Mouse (Mus musculus) layer of hippocampus, postnatal 10 days (tissue): ENCODE data around the gene Txnrd1. TPM values are rescaled to one million over a fixed set of nuclear protein-coding genes. Genes with fewer than 3 reads are reported as not detected.

Experiments used
- DNase-seq, 2 experiments: peaks; one replicate each; pipeline ENCODE4 v3.0.0; 2021; ENCODE audit warnings: low spot score in 2 of 2
- total RNA-seq, 2 experiments: library from RNA; stranded (reverse); gene quantifications; 2 replicates each; pipeline ENCODE4 v1.2.3; 2021

Txnrd1 gene
- total RNA-seq, 2 experiments from 2014 or later, result 74.1 to 77.4 TPM

DNA sequence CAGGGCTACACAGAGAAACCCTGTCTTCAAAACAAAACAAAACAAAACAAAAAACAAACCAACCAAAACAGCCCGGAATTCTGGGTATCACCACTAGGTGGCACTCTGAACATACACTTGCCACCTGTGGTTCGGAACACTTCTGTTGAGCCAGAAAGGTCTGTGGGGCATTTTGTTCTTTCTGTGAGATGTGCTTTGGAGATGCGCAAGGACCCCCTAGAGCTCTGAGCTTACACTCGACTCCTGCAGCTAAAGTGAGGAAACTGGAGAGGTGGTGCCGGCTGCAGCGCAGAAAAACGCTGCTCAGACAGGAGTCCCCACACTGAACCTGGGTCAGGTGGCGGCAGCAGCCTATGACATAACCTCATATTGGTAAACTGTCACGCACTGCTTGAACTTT, 75.6 kb downstream of the Txnrd1 start:
- peak; percentile 79 to 83 for DNase-seq

DNA sequence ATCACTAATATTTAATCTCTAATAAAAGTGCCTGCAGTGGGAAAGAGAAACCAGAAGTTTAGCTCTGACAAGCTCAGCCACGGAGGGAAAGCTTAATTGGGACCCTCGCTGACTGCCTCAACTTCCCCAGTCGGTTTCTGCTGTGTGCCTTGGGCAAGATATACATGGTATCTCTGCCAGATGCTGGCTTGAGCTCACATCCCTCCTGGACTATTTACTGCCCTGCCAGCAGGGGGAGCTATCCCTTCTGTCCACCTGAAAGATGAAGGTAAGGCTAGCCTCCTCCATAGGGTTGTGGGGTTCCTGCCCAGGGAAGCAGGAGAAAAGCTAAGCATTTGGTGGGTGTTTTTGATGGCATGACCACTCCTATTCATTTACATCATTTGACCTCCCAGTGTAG, 76.4 kb downstream of the Txnrd1 start:
- DNase-seq, result peak in 1 of 2 experiments; percentile 27

DNA sequence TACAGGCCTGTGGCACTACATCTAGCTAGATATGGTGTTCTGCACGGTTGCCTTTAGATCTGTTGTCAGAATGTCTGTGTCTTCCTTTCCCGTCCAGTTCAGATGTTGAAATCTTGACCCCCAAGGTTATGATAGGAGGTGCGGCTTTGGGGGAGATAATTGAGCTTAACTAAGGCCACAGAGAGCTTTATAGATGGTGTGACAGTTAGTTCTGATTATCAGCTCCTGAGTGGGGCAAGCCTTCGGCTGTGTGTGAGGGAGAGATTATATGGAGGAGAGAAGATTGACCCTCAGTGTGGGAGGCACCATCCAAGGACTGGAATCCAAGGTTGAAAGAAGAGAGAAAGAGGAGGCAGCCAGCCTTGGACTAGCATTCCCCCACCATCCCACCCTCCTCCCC, 79.5 kb downstream of the Txnrd1 start:
- no peak for DNase-seq

DNA sequence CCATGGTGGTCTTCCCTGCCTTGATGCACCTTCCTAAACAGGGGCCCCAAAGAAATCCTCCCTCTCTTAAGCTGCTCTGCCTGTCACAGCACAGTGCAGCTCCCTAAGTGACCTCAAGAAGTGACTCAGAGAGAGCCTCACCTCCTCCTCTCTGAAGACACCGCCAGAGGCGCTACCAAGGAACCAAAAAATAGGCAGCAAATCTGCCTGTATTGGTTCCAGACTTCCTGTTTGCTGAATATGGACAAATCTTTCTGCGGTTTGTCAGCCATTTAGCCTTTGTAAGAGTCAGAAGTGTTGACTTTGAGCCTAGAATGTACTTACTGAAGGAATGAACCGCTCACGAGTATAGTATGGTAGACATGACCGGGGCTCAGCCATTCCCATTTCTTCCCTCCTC, 80.0 kb downstream of the Txnrd1 start:
- no peak for DNase-seq

DNA sequence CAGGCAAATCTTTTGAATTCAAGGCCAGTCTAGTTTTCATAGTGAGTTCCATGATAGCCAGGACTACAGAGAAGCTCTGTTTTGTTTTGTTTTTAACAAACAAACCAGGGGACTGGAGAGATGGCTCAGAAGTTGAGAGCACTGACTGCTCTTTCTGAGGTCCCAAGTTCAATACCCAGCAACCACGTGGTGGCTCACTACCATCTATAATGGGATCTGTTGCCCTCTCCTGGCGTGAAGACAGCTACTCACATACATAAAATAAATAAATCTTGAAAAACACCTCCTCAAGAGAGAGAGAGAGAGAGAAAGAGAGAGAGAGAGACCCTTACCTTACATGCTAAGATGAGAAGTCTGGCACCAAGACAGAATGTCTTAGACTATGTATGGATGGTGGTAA, 84.9 kb downstream of the Txnrd1 start:
- no peak for DNase-seq

DNA sequence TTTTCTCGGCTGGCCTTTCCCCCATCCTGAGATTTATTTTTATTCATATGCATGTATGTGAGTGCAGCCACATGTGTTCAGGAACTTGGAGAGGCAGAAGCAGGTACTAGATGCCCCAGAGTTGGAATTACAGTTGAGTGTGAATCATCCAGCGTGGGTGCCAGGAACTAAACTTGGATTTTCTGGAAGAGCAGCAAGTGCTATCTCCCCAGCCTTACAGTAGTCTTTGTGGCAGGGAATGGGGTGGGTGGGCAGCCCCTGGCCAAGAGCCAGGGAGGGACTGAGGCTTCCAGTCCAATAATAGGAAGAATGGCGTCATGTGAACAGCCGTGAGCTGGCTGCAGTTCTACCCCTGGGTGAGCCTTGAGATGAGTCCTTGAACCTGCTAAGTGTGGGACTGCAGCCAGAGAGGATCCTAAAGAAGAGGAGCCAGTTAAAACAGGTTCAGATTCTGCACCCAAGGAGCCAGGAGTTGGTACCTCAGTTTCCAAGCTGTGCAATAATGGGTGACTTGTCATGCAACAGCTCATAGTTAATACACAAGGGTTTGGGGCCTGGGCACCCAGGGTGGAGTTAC, 85.7 kb downstream of the Txnrd1 start:
- DNase-seq, result no peak

DNA sequence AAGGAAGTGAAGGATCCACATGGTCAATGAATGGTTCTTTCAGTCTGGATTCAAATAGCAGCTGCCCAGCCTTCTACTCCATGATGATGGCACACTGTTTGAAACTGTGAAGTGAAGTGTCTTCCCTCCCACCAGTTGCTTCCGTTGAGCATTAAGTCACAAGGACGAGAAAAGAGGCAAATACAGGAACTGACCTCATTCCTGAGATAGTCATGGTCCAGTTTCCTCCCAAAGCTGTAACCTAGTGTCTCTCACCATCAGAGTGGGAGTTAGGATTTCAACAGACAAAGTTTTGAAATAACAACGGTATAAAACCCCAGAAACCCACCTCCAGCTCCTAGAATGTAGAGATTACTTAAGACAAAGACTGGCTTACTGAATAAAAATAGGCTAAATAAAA, 89.8 kb downstream of the Txnrd1 start:
- DNase-seq, result no peak

DNA sequence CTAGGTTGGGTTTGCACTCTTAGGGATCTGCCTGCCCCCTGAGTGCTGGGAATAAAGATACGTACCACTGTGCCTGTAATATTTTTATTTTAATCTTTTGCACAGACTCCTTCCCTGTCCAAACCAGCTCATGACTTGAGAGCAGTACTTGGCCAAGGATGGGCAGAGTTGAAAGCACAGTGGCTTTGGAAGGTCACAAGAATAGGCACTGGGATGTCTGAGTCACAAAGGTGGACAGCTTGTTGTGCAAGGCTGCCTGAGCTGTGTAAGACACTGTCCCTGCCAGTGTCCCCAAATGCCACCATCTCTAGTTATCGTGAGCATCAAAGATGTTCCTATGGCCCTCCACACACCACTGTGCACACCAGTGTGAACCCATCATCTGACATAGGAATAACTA, 91.0 kb downstream of the Txnrd1 start:
- no peak for DNase-seq

DNA sequence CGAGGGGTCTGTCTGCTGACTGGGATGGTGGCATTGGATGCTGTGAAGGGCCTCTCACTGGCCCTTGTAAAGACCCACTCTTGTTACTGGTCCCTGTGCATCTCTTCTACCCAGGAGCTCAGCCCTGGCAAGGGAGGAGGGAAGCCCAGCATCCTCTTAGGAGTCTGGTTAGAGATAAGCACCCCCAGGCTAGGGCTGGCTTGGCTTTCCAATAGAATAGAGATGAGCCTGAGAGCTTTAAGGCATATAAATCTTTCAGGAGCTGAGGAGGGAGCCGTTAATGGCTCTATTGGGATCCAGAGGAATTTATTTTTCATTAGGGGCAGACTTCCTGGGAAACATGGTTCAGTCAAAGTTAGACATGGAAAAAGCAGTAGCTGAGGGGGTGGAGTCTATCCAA, 91.9 kb downstream of the Txnrd1 start:
- DNase-seq, result no peak

DNA sequence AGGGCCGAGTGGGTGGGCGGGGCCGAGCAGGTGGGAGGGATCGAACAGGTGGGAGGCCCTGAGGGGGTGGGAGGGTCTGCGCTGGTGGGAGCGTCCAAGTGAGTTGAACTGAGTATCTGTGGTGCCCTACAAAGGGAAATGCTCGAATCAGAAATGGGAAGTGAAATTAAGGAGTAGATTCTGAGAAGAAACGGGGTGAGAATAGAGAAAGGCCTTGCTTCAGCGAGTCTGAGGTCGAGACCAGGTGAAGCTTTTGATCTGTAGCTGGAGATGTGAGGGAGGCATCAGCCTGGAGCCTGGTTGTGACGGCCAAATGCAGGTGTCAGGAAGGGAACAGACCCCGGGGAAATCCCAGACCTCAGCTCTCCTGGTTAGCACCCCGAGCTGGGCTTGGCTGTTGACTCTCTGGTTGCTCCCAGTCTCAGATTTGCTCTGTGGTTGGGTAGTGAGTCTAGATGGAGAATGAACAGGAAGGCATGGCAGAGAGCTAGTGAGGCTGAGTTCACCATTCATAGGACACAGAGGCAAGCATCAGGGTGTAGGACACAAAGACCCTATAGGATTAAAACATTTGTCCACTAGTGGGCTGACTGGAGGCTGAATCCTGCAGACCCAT, 101.4 kb downstream of the Txnrd1 start:
- no peak for DNase-seq

DNA sequence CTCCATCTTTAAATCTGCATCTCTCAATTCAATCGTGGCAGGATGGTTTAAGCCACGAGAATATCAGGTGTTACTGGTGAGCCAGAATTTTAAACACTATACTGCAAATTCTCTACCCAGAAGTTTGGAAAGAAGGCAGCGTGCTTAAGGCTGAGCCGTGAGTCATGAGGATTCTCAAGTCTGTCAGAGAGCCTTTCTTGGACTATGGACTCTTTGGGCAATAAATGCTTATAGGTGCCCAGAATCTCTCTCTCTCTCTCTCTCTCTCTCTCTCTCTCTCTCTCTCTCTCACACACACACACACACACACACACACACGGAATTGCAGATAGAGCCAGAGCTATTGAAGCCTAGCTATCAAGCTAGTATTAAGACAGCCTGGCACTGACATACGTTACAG, 102.0 kb downstream of the Txnrd1 start:
- DNase-seq, result no peak

Other genes starting within 250 kb of the Txnrd1 start
- gene 1190007I07Rik, start 210.7 kb upstream of the Txnrd1 start, total RNA-seq, result 10 to 100 TPM; 13.4 to 18.8 TPM
- gene Tdg, start 204.1 kb upstream of the Txnrd1 start, total RNA-seq, result 10 to 100 TPM; 80.4 to 84.4 TPM
- 1 to 10 TPM; 5.6 to 6.1 TPM for gene Glt8d2, start 143.3 kb upstream of the Txnrd1 start, total RNA-seq
- gene Hcfc2, start 137.8 kb upstream of the Txnrd1 start, total RNA-seq, result 10 to 100 TPM; 41.8 to 42.0 TPM
- 10 to 100 TPM; 64.2 to 68.3 TPM for gene Nfyb, start 69.8 kb upstream of the Txnrd1 start, total RNA-seq
- 1 to 10 TPM; 2.7 to 4.0 TPM for gene Eid3, start 32.7 kb downstream of the Txnrd1 start, total RNA-seq
- gene Chst11, start 151.5 kb downstream of the Txnrd1 start, total RNA-seq, result 10 to 100 TPM; 51.2 to 56.1 TPM